Mouse (Mus musculus): ENCODE measurements around the gene Spaca6.
A peak's percentile ranks its signal among the peaks of the same experiment; 100 is the strongest.

Gene Spaca6

GRCm38 (mm10) chr17:17826751-17827657 lies at the start of gene Spaca6:
Gene Spaca6, plus strand, starts transcription at chr17:17827158.
- DNase-seq (ENCODE audit: low spot score in 2 of 2), result peak; percentile 88 to 94

- no peak for DNase-seq (ENCODE audit: low spot score in 2 of 2)
Observed at GRCm38 (mm10) chr17:17790866-17791630, 35.9 kb upstream of the Spaca6 start.

GRCm38 (mm10) chr17:17792578-17792977 lies 34.4 kb upstream of the Spaca6 start:
- DNase-seq (ENCODE audit: low spot score in 2 of 2), result no peak

- no peak for DNase-seq (ENCODE audit: low spot score in 2 of 2)
Observed at GRCm38 (mm10) chr17:17795527-17795926, 31.4 kb upstream of the Spaca6 start.

- no peak for DNase-seq (ENCODE audit: low spot score in 2 of 2)
Observed at GRCm38 (mm10) chr17:17823612-17824336, 3.2 kb upstream of the Spaca6 start.

- peak; percentile 33 to 46 for DNase-seq (ENCODE audit: low spot score in 2 of 2)
Observed at GRCm38 (mm10) chr17:17825921-17826591, 902 bp upstream of the Spaca6 start.

GRCm38 (mm10) chr17:17827658-17828190 lies 766 bp downstream of the Spaca6 start:
- peak; percentile 39 to 47 for DNase-seq (ENCODE audit: low spot score in 2 of 2)

- DNase-seq (ENCODE audit: low spot score in 2 of 2), result peak in 1 of 2 experiments; percentile 40
Observed at GRCm38 (mm10) chr17:17828191-17828981, 1.4 kb downstream of the Spaca6 start.

- DNase-seq (ENCODE audit: low spot score in 2 of 2), result no peak
Observed at GRCm38 (mm10) chr17:17829052-17829785, 2.3 kb downstream of the Spaca6 start.

GRCm38 (mm10) chr17:17829816-17830535 lies 3.0 kb downstream of the Spaca6 start:
- no peak for DNase-seq (ENCODE audit: low spot score in 2 of 2)

- DNase-seq (ENCODE audit: low spot score in 2 of 2), result no peak
Observed at GRCm38 (mm10) chr17:17830731-17831130, 3.8 kb downstream of the Spaca6 start.

GRCm38 (mm10) chr17:17834896-17835295 lies 7.9 kb downstream of the Spaca6 start:
- peak; percentile 55 to 69 for DNase-seq (ENCODE audit: low spot score in 2 of 2)

- DNase-seq (ENCODE audit: low spot score in 2 of 2), result no peak
Observed at GRCm38 (mm10) chr17:17836101-17836500, 9.1 kb downstream of the Spaca6 start.

- no peak for DNase-seq (ENCODE audit: low spot score in 2 of 2)
Observed at GRCm38 (mm10) chr17:17837426-17837825, 10.5 kb downstream of the Spaca6 start.

GRCm38 (mm10) chr17:17837919-17838701 lies 11.2 kb downstream of the Spaca6 start:
- DNase-seq (ENCODE audit: low spot score in 2 of 2), result peak; percentile 95 to 97

- no peak for DNase-seq (ENCODE audit: low spot score in 2 of 2)
Observed at GRCm38 (mm10) chr17:17839276-17839675, 12.3 kb downstream of the Spaca6 start.

GRCm38 (mm10) chr17:17840796-17841195 lies 13.8 kb downstream of the Spaca6 start:
- DNase-seq (ENCODE audit: low spot score in 2 of 2), result no peak

Measured in urinary bladder, postnatal 36 days (tissue).